Mouse (Mus musculus) cerebellum, postnatal 10 days (tissue): Measurements from ENCODE around the gene Arpc1b.

Experiments used
- DNase-seq, 2 experiments: peaks; one replicate each; pipeline ENCODE4 v3.0.0; 2021; ENCODE audit warnings: mixed read lengths in 2 of 2

Arpc1b gene

DNA sequence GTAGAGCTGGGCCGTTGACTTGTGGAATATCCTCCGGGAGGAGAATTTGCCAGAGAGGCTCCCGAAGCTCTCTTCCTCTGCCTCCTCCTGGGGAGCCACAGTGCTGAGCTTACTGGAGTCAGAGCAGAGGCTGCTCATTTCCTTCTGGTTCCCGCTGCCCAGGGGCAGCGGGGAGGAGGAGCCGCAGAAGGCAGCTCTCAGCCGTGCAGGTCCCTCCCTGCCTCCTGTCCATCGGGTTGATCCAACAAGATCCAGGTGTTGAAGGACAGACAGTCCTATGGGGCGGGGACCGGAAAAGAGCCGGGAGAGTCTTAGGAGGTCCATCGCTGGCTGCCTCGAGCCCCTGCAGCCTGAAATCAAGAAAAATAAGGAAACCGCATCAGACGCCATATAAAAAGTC, 51.2 kb downstream of the Arpc1b start:
- DNase-seq: no peak

DNA sequence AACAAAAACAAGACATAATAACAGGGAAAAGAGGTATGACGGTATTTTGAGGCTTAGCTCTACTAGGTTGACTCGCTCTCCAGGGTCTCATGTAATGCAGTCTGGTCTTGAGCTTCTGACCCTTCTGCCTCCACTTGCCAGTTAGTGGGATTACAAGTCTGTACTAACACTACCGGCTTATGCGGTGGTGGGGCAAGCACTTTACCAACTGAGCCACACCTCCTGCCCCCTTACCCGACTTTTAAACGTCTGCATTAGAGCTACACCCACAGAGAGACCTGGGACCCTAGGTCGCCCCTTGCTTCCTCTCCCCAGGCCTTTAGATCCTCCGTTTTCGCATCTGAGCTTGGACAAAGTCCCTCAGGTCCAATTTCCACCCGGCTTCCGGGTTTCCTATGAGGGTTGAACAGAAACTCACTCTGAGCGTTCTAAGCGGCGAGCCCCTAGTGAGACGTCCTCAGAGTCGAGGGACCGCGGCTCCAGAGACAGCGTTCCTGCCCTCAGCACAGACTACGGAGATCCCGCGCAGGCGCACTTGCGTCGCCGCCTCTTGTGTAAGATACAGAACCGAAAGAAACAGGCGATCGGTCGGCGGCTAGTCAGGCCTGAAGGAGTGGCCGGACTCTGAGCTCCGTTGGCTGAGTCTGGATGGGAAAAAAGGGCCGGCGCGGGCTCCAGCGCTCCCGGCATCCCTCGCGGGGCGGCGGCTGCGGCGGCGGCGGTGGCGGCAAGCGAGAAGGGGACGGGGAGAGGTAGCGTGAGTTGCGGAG, 52.7 kb downstream of the Arpc1b start, which contains the start of the genes Ptcd1 and Cpsf4:
Gene Ptcd1, minus strand, starts transcription at position 573 of the 770 bp plus-strand sequence.
Gene Cpsf4, plus strand, starts transcription at position 678 of the 770 bp plus-strand sequence.
- peak; percentile 95 to 99 for DNase-seq

DNA sequence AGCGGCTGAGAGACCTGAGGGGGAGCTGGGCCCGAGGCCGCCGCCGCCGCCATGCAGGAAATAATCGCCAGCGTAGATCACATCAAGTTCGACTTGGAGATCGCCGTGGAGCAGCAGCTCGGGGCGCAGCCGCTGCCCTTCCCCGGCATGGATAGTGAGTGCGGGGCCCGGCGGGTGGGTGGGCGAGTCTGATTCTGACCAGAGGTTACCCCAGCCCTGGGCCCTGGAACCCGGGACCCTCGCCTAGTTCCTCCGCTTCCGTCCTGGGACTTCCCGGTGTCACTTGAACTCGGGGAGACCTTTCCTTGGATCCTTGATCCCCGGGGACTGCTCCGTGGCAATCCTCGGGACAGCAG, 53.3 kb downstream of the Arpc1b start:
- no peak for DNase-seq

DNA sequence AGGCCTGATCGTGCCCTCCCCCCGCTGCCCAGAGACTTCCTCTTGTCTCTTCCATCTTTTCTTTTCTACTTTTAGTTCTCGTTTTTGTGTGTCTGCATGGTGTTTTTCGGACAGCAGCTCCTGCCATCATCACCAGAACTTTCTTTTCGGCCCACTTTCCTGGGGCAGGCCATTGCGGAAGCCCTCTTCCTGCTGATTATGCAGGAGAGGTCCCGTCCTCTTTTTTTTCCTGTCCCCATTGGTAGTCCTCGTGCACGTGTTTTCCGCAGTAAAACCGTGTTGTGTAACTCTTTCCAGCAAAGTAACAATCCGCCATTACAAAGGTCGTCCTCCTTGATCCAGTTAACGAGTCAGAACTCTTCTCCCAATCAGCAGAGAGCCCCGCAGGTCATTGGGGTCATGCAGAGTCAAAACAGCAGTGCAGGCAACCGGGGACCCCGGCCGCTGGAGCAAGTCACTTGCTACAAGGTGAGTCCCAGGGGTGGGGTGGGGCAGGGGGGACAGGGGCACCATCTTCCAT, 64.5 kb downstream of the Arpc1b start:
- DNase-seq: no peak
